Mouse (Mus musculus) thymus, postnatal 0 days (tissue): ENCODE measurements around the gene Bicra. TPM values are rescaled to one million over a fixed set of nuclear protein-coding genes. Genes with fewer than 3 reads are reported as not detected.

Experiments
- DNase-seq: peaks from one replicate; pipeline ENCODE4 v3.0.0-alpha.2; 2015; ENCODE audit warnings: low spot score
- polyA plus RNA-seq: library from polyadenylated mRNA; unstranded; fragments of >200 nt; fragmentation: Nextera tagmentation; extraction: Ambion mirVana; gene quantifications from 2 replicates; pipeline ENCODE4 v1.2.1, GENCODE M21; 2015

The Bicra gene
- polyA plus RNA-seq, 1 experiment from 2014 or later: 4.9 TPM

- DNase-seq: peak; percentile 50
Observed at GRCm38 (mm10) chr7:15975904-15976303, 71.8 kb downstream of the Bicra start.

GRCm38 (mm10) chr7:15975451-15975850 is 72.3 kb downstream of the Bicra start:
- DNase-seq: no peak

GRCm38 (mm10) chr7:15974712-15975111 is 73.0 kb downstream of the Bicra start:
- peak; percentile 52 for DNase-seq

- no peak for DNase-seq
Observed at GRCm38 (mm10) chr7:15972247-15972646, 75.5 kb downstream of the Bicra start.

GRCm38 (mm10) chr7:15969674-15970073 is 78.0 kb downstream of the Bicra start:
- no peak for DNase-seq

GRCm38 (mm10) chr7:15968322-15968721 is 79.4 kb downstream of the Bicra start:
- DNase-seq: no peak

- DNase-seq: peak; percentile 58
Observed at GRCm38 (mm10) chr7:15967312-15967711, 80.4 kb downstream of the Bicra start, which contains the start of gene Ehd2. TSS of gene Ehd2 (minus strand) at chr7:15967567.

- no peak for DNase-seq
Observed at GRCm38 (mm10) chr7:15966489-15966888, 81.2 kb downstream of the Bicra start.

GRCm38 (mm10) chr7:15963798-15964652 is 83.7 kb downstream of the Bicra start:
- DNase-seq: no peak

- no peak for DNase-seq
Observed at GRCm38 (mm10) chr7:15962311-15963288, 85.1 kb downstream of the Bicra start.

- no peak for DNase-seq
Observed at GRCm38 (mm10) chr7:15961798-15962197, 85.9 kb downstream of the Bicra start.

GRCm38 (mm10) chr7:15961239-15961638 is 86.5 kb downstream of the Bicra start:
- no peak for DNase-seq

GRCm38 (mm10) chr7:15960691-15961090 is 87.0 kb downstream of the Bicra start:
- no peak for DNase-seq

GRCm38 (mm10) chr7:15956143-15956542 is 91.6 kb downstream of the Bicra start:
- no peak for DNase-seq

GRCm38 (mm10) chr7:15955509-15955908 is 92.2 kb downstream of the Bicra start:
- no peak for DNase-seq

GRCm38 (mm10) chr7:15954978-15955443 is 92.7 kb downstream of the Bicra start:
- DNase-seq: no peak

GRCm38 (mm10) chr7:15954436-15954835 is 93.3 kb downstream of the Bicra start:
- DNase-seq: no peak

GRCm38 (mm10) chr7:15953307-15954074 is 94.2 kb downstream of the Bicra start:
- DNase-seq: no peak

- DNase-seq: no peak
Observed at GRCm38 (mm10) chr7:15952416-15952815, 95.3 kb downstream of the Bicra start.

- no peak for DNase-seq
Observed at GRCm38 (mm10) chr7:15950008-15950407, 97.7 kb downstream of the Bicra start.

- DNase-seq: peak; percentile 40
Observed at GRCm38 (mm10) chr7:15949216-15949790, 98.4 kb downstream of the Bicra start.
